Mouse (Mus musculus): ENCODE measurements around the gene Psat1. TPM values are rescaled to one million over a fixed set of nuclear protein-coding genes. Genes with fewer than 3 reads are reported as not detected.
A peak's percentile ranks its signal among the peaks of the same experiment; 100 is the strongest.

Psat1 gene
- polyA plus RNA-seq, 1 experiment from 2014 or later: 107 TPM

DNA sequence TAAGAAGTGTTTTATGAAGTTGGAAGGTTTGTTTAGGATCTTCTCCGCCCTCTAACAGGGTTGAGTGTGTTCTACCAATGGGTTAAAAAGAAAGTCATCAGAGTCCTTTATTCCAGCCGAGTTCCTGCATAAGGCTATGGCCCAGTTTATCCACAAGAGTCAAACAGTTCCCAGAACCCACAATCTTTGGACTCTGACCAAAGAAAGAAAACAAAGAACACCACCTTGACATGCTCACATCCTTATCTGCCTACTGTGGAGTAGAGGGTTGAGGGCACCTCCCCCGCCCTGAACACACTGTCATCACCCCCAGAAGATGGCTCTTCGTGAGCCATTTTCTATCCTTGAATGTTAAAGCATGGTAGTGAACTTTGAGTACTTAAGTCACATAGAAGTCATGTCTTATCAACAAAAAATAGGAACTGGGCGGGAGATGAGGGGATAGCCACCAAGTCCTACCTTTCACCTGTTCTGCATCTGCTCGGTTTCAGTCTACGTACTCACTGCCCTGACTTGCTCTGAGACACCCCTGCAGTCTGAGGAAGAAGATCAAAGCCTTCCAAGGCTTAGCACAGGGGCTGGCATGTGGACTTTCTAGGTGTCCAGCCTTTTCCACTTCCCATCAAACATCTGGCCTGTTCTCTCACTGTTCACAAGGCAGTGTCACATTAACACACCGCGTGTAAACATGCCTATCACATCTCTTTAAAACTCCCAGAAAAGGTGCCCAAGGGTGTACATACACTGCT is 33.7 kb downstream of the Psat1 start:
- Histone ChIP-seq H3K9ac (ENCODE audit: low read depth, low read length) (no peak overlapping the region), H3K36me3 (ENCODE audit: control insufficient read depth, insufficient read depth, low read length) (no peaks in the 10 kb centered on the region), H3K27ac (ENCODE audit: low read depth, low read length) (no peak overlapping the region), H3K27me3 (ENCODE audit: control insufficient read depth, insufficient read depth, low read length) (no peaks in the 10 kb centered on the region), H3K9me3 (ENCODE audit: control insufficient read depth, low read length) (no peaks in the 10 kb centered on the region), H3K4me2 (replicated peaks; ENCODE audit: low read depth, low read length) (no peak overlapping the region), H3K4me1 (replicated peaks; ENCODE audit: control insufficient read depth, insufficient read depth, low read length) (no peaks in the 10 kb centered on the region), H3K4me3 (ENCODE audit: low read depth, low read length) (no peak overlapping the region)
- 93% methylated on average over 9 of the region's 9 CpGs for WGBS
- DNase-seq (ENCODE audit: low spot score): no peak
- no peak for ATAC-seq (ENCODE audit: low FRiP score)

DNA sequence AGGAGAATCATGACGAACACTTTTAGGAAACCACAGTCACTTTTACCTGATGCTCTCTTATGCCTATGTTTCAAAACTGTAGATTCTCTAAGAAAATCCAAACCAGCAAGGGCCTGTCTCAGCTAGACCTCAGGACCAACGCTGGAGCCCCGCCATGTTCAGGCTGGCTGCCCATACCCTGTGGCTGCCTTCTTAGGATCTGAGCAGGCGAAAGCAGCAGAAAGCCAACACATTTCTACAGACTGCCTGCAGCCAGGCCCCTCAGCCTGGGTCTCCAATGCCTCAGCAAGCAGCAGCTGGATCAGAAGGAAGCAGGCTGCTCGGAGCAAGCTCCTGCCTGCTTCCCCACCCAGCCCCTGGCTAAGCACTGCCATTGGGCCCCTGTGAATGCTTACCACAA is 35.7 kb downstream of the Psat1 start:
- H3K4me2 ChIP-seq (replicated peaks; ENCODE audit: low read depth, low read length): no peak overlapping the region
- H3K4me3 ChIP-seq (ENCODE audit: low read depth, low read length): no peak overlapping the region
- H3K9me3 ChIP-seq (ENCODE audit: control insufficient read depth, low read length): no peaks in the 10 kb centered on the region
- H3K27ac ChIP-seq (ENCODE audit: low read depth, low read length): no peak overlapping the region
- ATAC-seq (ENCODE audit: low FRiP score) (no peak), DNase-seq (ENCODE audit: low spot score) (no peak)
- H3K4me1 ChIP-seq (replicated peaks; ENCODE audit: control insufficient read depth, insufficient read depth, low read length): no peaks in the 10 kb centered on the region
- no peaks in the 10 kb centered on the region for H3K36me3 ChIP-seq (ENCODE audit: control insufficient read depth, insufficient read depth, low read length)
- H3K27me3 ChIP-seq (ENCODE audit: control insufficient read depth, insufficient read depth, low read length): no peaks in the 10 kb centered on the region
- 90% methylated on average over 5 of the region's 5 CpGs for WGBS
- no peak overlapping the region for H3K9ac ChIP-seq (ENCODE audit: low read depth, low read length)

DNA sequence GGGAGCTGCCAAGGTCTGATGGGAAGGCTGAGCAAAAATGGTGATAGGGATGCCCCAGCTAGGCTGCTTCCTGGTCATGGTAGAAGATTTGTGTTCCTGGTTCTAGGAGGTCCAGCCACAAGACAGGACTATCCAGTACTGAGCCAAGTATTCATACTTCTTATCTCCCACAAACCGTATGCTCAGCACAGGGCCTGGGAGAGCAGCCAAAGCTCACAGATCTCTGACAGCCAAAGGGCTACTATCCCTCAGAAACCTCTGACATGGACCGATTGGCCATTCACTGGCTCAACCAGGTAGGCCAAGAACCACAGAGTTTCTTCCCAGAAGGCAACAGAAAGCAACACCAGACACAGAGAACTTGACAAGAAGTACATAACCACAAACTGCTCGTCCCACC is 36.1 kb downstream of the Psat1 start:
- ATAC-seq (ENCODE audit: low FRiP score): no peak
- H3K27ac ChIP-seq (ENCODE audit: low read depth, low read length): no peak overlapping the region
- no peak for DNase-seq (ENCODE audit: low spot score)
- H3K9ac ChIP-seq (ENCODE audit: low read depth, low read length): no peak overlapping the region
- no peaks in the 10 kb centered on the region for H3K4me1 ChIP-seq (replicated peaks; ENCODE audit: control insufficient read depth, insufficient read depth, low read length)
- H3K36me3 ChIP-seq (ENCODE audit: control insufficient read depth, insufficient read depth, low read length): no peaks in the 10 kb centered on the region
- 86% methylated on average over 3 of the region's 3 CpGs for WGBS
- no peaks in the 10 kb centered on the region for H3K27me3 ChIP-seq (ENCODE audit: control insufficient read depth, insufficient read depth, low read length)
- no peak overlapping the region for H3K4me2 ChIP-seq (replicated peaks; ENCODE audit: low read depth, low read length)
- H3K9me3 ChIP-seq (ENCODE audit: control insufficient read depth, low read length): no peaks in the 10 kb centered on the region
- H3K4me3 ChIP-seq (ENCODE audit: low read depth, low read length): no peak overlapping the region

DNA sequence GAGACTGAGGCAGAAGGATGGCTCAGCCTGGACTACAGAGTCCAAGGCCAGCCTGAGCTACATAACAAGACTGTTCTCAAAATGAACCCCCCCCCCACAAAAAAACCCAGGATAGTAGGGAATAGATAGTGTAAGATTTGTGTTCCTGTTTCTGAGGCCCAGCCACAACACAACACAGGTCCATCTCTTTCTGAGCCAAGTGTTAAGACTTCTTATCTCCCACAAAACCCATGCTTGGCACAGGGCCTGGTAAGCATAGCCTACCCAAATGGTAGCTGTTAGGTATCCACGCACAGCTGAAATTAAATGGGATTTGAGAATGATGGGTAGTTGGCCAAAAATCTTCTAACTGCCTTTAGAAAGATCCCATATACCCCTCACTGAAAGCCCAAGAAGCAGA is 36.6 kb downstream of the Psat1 start:
- no peak for ATAC-seq (ENCODE audit: low FRiP score)

DNA sequence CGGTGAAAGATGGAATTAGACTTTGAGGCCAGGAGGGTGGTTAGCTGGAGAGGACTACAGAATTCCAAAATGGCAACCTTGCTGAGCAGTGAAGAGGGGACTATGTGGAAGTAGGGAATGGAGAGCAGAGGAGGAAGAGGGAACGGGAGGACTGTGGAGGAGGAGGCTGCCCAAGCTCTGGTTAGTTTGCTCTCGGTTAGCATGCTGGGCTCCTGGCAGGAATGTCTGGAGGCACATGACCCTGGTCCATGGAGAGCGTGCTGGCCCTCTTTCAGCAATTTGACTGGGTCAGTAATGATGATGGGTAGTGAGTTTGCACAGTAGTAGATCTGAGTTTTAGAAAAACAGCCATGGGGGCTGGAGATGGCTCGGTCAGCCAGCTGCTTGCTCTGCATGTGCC is 39.1 kb downstream of the Psat1 start:
- DNase-seq (ENCODE audit: low spot score) (no peak), ATAC-seq (ENCODE audit: low FRiP score) (no peak)
- Histone ChIP-seq H3K27ac (ENCODE audit: low read depth, low read length) (no peak overlapping the region), H3K36me3 (ENCODE audit: control insufficient read depth, insufficient read depth, low read length) (no peaks in the 10 kb centered on the region), H3K4me1 (replicated peaks; ENCODE audit: control insufficient read depth, insufficient read depth, low read length) (no peaks in the 10 kb centered on the region), H3K9ac (ENCODE audit: low read depth, low read length) (no peak overlapping the region), H3K4me2 (replicated peaks; ENCODE audit: low read depth, low read length) (no peak overlapping the region), H3K4me3 (ENCODE audit: low read depth, low read length) (no peak overlapping the region), H3K9me3 (ENCODE audit: control insufficient read depth, low read length) (no peaks in the 10 kb centered on the region), H3K27me3 (ENCODE audit: control insufficient read depth, insufficient read depth, low read length) (no peaks in the 10 kb centered on the region)
- WGBS: 92% methylated on average over 5 of the region's 5 CpGs

More for the DNA sequence above, 36.6 kb downstream of the Psat1 start:
- no peak overlapping the region for H3K4me3 ChIP-seq (ENCODE audit: low read depth, low read length)
- no peak overlapping the region for H3K27ac ChIP-seq (ENCODE audit: low read depth, low read length)
- no peaks in the 10 kb centered on the region for H3K27me3 ChIP-seq (ENCODE audit: control insufficient read depth, insufficient read depth, low read length)
- no peaks in the 10 kb centered on the region for H3K9me3 ChIP-seq (ENCODE audit: control insufficient read depth, low read length)
- WGBS: 100% methylated on average over 1 of the region's 1 CpGs
- DNase-seq (ENCODE audit: low spot score): no peak
- H3K4me1 ChIP-seq (replicated peaks; ENCODE audit: control insufficient read depth, insufficient read depth, low read length): no peaks in the 10 kb centered on the region
- H3K4me2 ChIP-seq (replicated peaks; ENCODE audit: low read depth, low read length): no peak overlapping the region
- no peaks in the 10 kb centered on the region for H3K36me3 ChIP-seq (ENCODE audit: control insufficient read depth, insufficient read depth, low read length)
- no peak overlapping the region for H3K9ac ChIP-seq (ENCODE audit: low read depth, low read length)

DNA sequence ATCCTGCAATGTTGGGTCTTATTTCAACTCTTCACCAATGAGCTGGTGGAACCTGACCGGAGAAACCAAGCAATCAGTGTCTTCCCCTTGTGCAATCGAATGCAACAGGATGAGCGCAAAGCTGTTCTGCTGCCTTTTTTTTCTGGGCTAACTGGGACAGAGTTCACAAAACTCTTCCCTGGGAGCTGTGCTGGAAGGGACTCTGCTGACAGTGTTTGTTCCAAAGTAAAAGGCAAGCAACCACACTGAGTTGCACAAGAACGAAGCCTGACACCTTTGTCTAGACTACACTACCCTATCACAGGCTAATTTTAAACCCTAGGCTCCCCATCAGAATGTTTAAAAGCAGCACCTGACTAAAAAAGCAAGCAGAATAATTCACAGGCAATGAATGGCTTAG is 42.4 kb downstream of the Psat1 start:
- no peaks in the 10 kb centered on the region for H3K4me1 ChIP-seq (replicated peaks; ENCODE audit: control insufficient read depth, insufficient read depth, low read length)
- no peaks in the 10 kb centered on the region for H3K36me3 ChIP-seq (ENCODE audit: control insufficient read depth, insufficient read depth, low read length)
- H3K9me3 ChIP-seq (ENCODE audit: control insufficient read depth, low read length): no peaks in the 10 kb centered on the region
- DNase-seq (ENCODE audit: low spot score) (no peak), ATAC-seq (ENCODE audit: low FRiP score) (no peak)
- WGBS: 93% methylated on average over 4 of the region's 4 CpGs
- H3K27me3 ChIP-seq (ENCODE audit: control insufficient read depth, insufficient read depth, low read length): no peaks in the 10 kb centered on the region
- no peak overlapping the region for H3K4me3 ChIP-seq (ENCODE audit: low read depth, low read length)
- H3K4me2 ChIP-seq (replicated peaks; ENCODE audit: low read depth, low read length): no peak overlapping the region
- no peak overlapping the region for H3K9ac ChIP-seq (ENCODE audit: low read depth, low read length)
- H3K27ac ChIP-seq (ENCODE audit: low read depth, low read length): no peak overlapping the region

DNA sequence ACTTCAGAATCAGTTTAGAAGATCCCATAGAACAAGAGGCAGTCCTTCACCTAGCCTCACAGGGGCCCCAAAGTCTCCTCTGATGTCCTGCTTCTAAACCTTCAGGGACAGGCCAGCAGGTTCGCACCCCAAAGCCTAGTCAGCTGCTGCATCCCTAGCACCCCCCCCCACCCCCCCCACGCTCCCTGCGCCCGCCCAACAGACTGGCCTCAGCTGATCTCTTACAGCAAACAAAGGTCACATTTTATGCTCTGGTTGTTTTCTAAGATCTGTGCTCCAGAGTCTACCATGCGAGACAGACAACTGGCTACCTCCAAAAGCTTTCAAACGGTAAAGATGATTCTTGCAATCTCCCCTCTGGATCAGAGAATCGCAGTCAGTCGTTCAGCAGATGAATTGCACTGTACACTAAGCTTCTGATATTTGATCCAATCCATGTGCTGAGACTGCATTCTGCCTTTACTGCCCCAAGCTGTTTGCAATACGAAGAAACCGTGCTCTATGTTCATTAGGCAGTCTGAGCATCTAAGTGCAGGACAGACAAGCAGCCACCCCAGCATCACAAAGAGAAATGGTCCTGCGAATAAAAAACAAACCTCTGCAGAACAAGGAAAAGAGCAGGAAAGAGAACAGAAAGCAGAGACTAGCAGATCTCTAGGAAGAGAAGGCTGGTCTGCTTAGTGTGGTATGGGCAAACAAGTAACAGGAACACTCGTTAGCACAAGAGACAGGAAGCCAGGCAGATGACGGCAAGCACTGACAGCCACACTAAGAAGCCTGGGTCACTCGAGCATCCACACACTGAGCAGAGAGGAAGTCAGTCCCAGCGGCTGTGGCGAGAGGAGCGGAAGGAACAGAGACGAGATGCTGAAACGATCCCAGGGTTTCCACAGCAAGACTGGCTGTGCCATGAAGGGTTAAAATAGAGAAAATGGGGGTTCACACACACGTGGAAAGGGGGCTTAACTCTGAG is 43.3 kb downstream of the Psat1 start:
- peak; percentile 34 for DNase-seq (ENCODE audit: low spot score)
- Histone ChIP-seq H3K27ac (ENCODE audit: low read depth, low read length) (peak overlapping the region; percentile 59; the same call in 1 of the 2 replicates), H3K27me3 (ENCODE audit: control insufficient read depth, insufficient read depth, low read length) (no peaks in the 10 kb centered on the region), H3K4me3 (ENCODE audit: low read depth, low read length) (no peak overlapping the region), H3K36me3 (ENCODE audit: control insufficient read depth, insufficient read depth, low read length) (no peaks in the 10 kb centered on the region), H3K9ac (ENCODE audit: low read depth, low read length) (no peak overlapping the region), H3K4me1 (replicated peaks; ENCODE audit: control insufficient read depth, insufficient read depth, low read length) (no peaks in the 10 kb centered on the region), H3K9me3 (ENCODE audit: control insufficient read depth, low read length) (no peaks in the 10 kb centered on the region), H3K4me2 (replicated peaks; ENCODE audit: low read depth, low read length) (no peak overlapping the region)
- peak; percentile 84 for ATAC-seq (ENCODE audit: low FRiP score)
- WGBS: 29% methylated on average over 20 of the region's 20 CpGs

DNA sequence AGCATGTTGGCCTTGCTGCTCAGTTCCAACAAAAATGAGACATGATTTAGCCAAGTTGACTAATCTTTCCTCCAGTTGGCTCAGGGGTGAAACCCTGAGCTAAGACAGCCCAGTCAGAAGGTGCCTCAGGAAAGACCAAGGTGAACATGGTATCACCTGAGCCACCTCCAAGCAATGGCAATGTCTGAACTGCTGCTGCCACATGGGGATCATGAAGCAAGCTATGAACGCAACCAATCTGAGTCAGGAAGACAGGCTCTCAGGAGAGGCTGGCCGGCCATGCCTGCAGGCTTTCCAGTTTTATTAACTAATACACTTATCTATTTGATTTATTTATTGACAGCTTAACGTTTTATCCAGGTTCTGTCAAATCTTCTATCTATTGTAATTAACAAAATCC is 51.5 kb downstream of the Psat1 start:
- DNase-seq (ENCODE audit: low spot score): no peak
- no peak overlapping the region for H3K9ac ChIP-seq (ENCODE audit: low read depth, low read length)
- H3K9me3 ChIP-seq (ENCODE audit: control insufficient read depth, low read length): no peaks in the 10 kb centered on the region
- WGBS: 87% methylated on average over 3 of the region's 3 CpGs
- no peak overlapping the region for H3K4me2 ChIP-seq (replicated peaks; ENCODE audit: low read depth, low read length)
- H3K4me1 ChIP-seq (replicated peaks; ENCODE audit: control insufficient read depth, insufficient read depth, low read length): no peaks in the 10 kb centered on the region
- H3K27me3 ChIP-seq (ENCODE audit: control insufficient read depth, insufficient read depth, low read length): no peaks in the 10 kb centered on the region
- no peak overlapping the region for H3K4me3 ChIP-seq (ENCODE audit: low read depth, low read length)
- no peaks in the 10 kb centered on the region for H3K36me3 ChIP-seq (ENCODE audit: control insufficient read depth, insufficient read depth, low read length)
- no peak for ATAC-seq (ENCODE audit: low FRiP score)
- no peak overlapping the region for H3K27ac ChIP-seq (ENCODE audit: low read depth, low read length)
